Mouse (Mus musculus) heart, embryonic 16.5 days (tissue): ENCODE data around the gene Htr6. TPM values are rescaled to one million over a fixed set of nuclear protein-coding genes. Genes with fewer than 3 reads are reported as not detected.

Experiments
- ATAC-seq: fragments of 200-750 bp; cut with Nextera tagmentation; replicated peaks from 2 replicates; pipeline ENCODE4 v1.8.0; 2017; ENCODE audit warnings: moderate number of reproducible peaks; ENCODE audit not compliant: insufficient read depth, low FRiP score; ENCODE audit errors: extremely low read depth
- H3K27ac ChIP-seq: fragments of 300-500 bp; sonication (generic); 2 replicates; pipeline ENCODE4 v1.5.1; 2014; ENCODE audit warnings: mild to moderate bottlenecking, low read length, control low read depth, moderate library complexity
- H3K27me3 ChIP-seq: fragments of 300-500 bp; sonication (generic); 2 replicates; pipeline ENCODE4 v1.6.1; 2014; ENCODE audit warnings: low read length, mixed read lengths; ENCODE audit not compliant: control insufficient read depth, insufficient read depth
- H3K36me3 ChIP-seq: fragments of 300-500 bp; sonication (generic); 2 replicates; pipeline ENCODE4 v1.6.1; 2014; ENCODE audit not compliant: control insufficient read depth, insufficient read depth
- H3K4me1 ChIP-seq: fragments of 300-500 bp; sonication (generic); 2 replicates; pipeline ENCODE4 v1.6.1; 2014; ENCODE audit warnings: low read length, mixed read lengths; ENCODE audit not compliant: control insufficient read depth, insufficient read depth
- H3K4me2 ChIP-seq: fragments of 300-500 bp; sonication (generic); 2 replicates; pipeline ENCODE4 v1.6.1; 2014; ENCODE audit warnings: low read depth, mild to moderate bottlenecking, control low read depth, low read length
- H3K4me3 ChIP-seq: fragments of 300-500 bp; sonication (generic); 2 replicates; pipeline ENCODE4 v1.5.1; 2014; ENCODE audit warnings: mild to moderate bottlenecking, control low read depth, low read length
- H3K9ac ChIP-seq: fragments of 300-500 bp; sonication (generic); 2 replicates; pipeline ENCODE4 v1.6.1; 2014; ENCODE audit warnings: low read length, control low read depth
- H3K9me3 ChIP-seq: fragments of 300-500 bp; sonication (generic); replicated peaks from 2 replicates; pipeline ENCODE4 v1.6.1; 2016; ENCODE audit warnings: low read length; ENCODE audit not compliant: control insufficient read depth
- WGBS: fragments of 180-500 bp; shearing (Covaris S2); extraction: QIAGEN DNeasy Blood & Tissue Kit; methylation state at CpG from one replicate; pipeline ENCODE4 v1.1.7; 2014; 5-methylcytosine and 5-hydroxymethylcytosine counted together
- polyA plus RNA-seq: library from polyadenylated mRNA; unstranded; fragments of >200 nt; fragmentation: Nextera tagmentation; extraction: Ambion mirVana; gene quantifications from 2 replicates; pipeline ENCODE4 v1.2.1, GENCODE M21; 2015

The Htr6 gene
- polyA plus RNA-seq, 1 experiment from 2014 or later: not detected

DNA sequence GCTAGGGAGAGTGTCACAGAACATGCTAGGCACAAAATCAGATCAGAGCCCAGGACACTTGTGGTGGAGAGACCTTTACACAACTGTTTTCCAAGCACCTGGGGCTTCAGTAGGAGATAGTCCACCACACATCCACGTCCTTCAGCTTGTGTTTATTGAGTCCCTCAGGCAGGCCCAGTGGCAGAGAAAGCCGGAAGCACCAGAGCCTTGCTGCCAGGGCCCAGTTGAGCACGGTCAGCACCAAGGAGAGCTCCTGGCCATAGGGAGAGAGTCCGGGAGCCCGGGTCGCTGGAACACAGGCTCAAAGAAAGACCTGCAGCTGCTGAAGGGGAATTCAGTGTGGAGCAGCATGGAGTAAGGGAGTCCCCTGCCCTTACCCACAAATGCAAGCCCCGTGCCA is 15.8 kb downstream of the Htr6 start:
- 5% methylated on average over 7 of the region's 7 CpGs for WGBS
- peaks cover 2% of the 10 kb centered on the region; the same call in 1 of the 2 replicates for H3K27me3 ChIP-seq
- no peak overlapping the region for H3K4me2 ChIP-seq
- no peak overlapping the region for H3K4me3 ChIP-seq
- ATAC-seq: no peak
- peaks cover 5% of the 10 kb centered on the region for H3K4me1 ChIP-seq
- no peak overlapping the region for H3K9ac ChIP-seq
- no peaks in the 10 kb centered on the region for H3K36me3 ChIP-seq
- H3K9me3 ChIP-seq: no peaks in the 10 kb centered on the region
- H3K27ac ChIP-seq: no peak overlapping the region

DNA sequence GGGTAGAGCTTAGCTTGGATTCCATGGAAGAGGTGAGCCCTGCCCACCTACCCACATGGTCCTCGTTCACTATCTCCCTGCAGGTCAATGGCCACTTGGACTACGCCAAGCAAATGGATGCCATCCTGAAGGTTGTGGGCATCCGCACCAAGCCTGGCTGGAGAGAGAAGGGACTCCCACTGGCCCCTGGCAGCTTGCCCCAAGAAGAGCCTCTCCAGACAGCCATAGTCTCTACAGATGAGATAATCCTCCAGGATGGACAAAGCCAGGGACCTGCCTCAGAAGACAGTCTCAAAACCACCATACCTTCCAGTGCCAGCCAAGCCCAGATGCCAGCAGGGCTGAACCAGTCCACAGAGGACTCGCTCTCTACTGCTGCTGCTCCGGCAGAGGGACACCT is 17.3 kb downstream of the Htr6 start:
- no peaks in the 10 kb centered on the region for H3K36me3 ChIP-seq
- no peak overlapping the region for H3K4me2 ChIP-seq
- H3K9ac ChIP-seq: no peak overlapping the region
- peaks cover 11% of the 10 kb centered on the region for H3K4me1 ChIP-seq
- no peak overlapping the region for H3K27ac ChIP-seq
- no peak for ATAC-seq
- WGBS: 74% methylated on average over 5 of the region's 5 CpGs
- no peak overlapping the region for H3K4me3 ChIP-seq
- peaks cover 2% of the 10 kb centered on the region; the same call in 1 of the 2 replicates for H3K27me3 ChIP-seq
- no peaks in the 10 kb centered on the region for H3K9me3 ChIP-seq

DNA sequence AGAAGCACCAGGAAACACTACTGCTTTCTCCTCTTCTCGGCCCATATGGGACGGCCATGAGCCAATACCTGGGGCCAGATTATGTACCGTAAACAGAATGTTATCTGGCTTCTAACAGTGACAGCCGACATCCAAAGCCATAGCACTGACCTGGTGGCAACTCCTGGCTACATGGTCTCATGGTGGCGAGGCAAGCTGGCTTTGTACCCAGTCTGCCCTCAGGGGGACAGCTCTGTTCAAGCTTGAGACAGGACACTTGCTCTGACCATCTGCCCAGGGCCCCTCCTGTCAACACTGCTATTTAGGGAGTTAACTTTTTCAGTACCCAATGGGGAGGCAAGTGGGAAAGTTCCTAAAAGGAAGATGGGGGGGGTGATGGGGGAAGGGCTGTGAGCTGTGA is 18.1 kb downstream of the Htr6 start:
- Histone ChIP-seq H3K27ac (no peak overlapping the region), H3K4me3 (no peak overlapping the region), H3K4me2 (no peak overlapping the region), H3K27me3 (peaks cover 2% of the 10 kb centered on the region; the same call in 1 of the 2 replicates), H3K9me3 (no peaks in the 10 kb centered on the region), H3K4me1 (peaks cover 11% of the 10 kb centered on the region), H3K9ac (no peak overlapping the region), H3K36me3 (no peaks in the 10 kb centered on the region)
- 64% methylated on average over 5 of the region's 5 CpGs for WGBS
- no peak for ATAC-seq

GRCm38 (mm10) chr4:139055744-139056143 is 19.6 kb downstream of the Htr6 start:
- H3K4me3 ChIP-seq: no peak overlapping the region
- no peaks in the 10 kb centered on the region for H3K9me3 ChIP-seq
- no peaks in the 10 kb centered on the region for H3K36me3 ChIP-seq
- peaks cover 11% of the 10 kb centered on the region for H3K4me1 ChIP-seq
- ATAC-seq: no peak
- no peak overlapping the region for H3K9ac ChIP-seq
- H3K27ac ChIP-seq: no peak overlapping the region
- WGBS: 80% methylated on average over 3 of the region's 3 CpGs
- H3K27me3 ChIP-seq: peaks cover 2% of the 10 kb centered on the region; the same call in 1 of the 2 replicates
- H3K4me2 ChIP-seq: no peak overlapping the region

DNA sequence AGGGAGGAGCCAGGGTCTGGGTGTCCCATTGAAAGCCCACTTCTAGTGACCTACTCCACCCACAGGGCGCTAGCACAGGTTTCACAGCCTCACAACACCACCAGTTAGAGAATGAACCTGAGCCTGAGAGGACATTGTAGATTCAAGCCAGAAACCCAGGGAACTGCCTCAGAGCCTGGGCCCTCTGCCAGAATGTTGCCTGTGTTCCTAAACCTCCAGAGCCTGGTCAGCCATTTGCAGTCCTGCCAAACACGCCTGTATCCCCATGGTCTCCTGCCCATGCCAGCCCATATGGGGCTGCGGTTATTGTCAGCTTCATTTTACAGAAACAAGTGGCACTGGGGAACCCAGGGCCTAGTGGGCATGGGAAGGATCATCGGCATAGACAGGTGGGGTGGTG is 20.0 kb downstream of the Htr6 start:
- peaks cover 2% of the 10 kb centered on the region; the same call in 1 of the 2 replicates for H3K27me3 ChIP-seq
- no peak overlapping the region for H3K4me3 ChIP-seq
- no peaks in the 10 kb centered on the region for H3K9me3 ChIP-seq
- ATAC-seq: no peak
- whole genome bisulfite sequencing: 77% methylated on average over 4 of the region's 4 CpGs
- H3K4me1 ChIP-seq: peaks cover 11% of the 10 kb centered on the region
- H3K9ac ChIP-seq: no peak overlapping the region
- no peaks in the 10 kb centered on the region for H3K36me3 ChIP-seq
- H3K27ac ChIP-seq: no peak overlapping the region
- no peak overlapping the region for H3K4me2 ChIP-seq

DNA sequence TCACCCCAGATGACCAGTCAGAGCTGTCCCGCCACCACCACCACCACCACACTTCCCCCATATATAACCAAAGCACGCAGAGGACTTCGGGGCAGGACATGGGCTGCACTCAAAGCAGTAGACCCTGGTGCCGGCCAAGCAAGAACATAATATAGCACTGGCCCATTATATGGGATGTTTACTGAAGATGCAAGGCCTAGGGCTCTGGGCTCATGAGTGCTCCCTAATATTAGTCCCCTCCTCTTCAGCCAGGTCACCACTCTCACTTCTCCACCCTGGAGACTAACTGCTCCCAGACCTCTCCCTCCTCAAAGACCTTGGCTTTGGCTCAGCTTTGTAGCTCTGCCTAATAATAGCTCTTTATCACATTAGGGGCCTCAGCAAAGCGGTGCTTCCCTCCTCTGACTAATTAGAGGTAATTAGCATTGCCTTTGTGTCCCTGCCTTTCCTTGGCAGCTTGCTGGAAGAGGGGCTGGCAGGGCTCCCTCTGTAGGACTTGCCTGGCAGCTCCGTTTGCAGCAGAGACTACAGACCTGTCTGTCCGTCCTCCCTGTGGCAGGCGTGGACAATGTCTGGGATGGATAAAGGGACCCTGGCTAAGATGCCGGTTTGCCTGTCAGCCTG is 21.0 kb downstream of the Htr6 start:
- Histone ChIP-seq H3K27me3 (no peaks in the 10 kb centered on the region), H3K4me1 (peaks cover 11% of the 10 kb centered on the region), H3K9me3 (no peaks in the 10 kb centered on the region), H3K4me2 (no peak overlapping the region), H3K36me3 (no peaks in the 10 kb centered on the region), H3K9ac (no peak overlapping the region), H3K27ac (peak overlapping the region; percentile 3; the same call in 1 of the 2 replicates), H3K4me3 (no peak overlapping the region)
- 42% methylated on average over 9 of the region's 9 CpGs for WGBS
- ATAC-seq: peak; percentile 56; the same call in 1 of the 2 replicates

GRCm38 (mm10) chr4:139053391-139053790 is 22.0 kb downstream of the Htr6 start:
- Histone ChIP-seq H3K27me3 (no peaks in the 10 kb centered on the region), H3K4me2 (no peak overlapping the region), H3K4me3 (no peak overlapping the region), H3K9me3 (no peaks in the 10 kb centered on the region), H3K9ac (no peak overlapping the region), H3K36me3 (no peaks in the 10 kb centered on the region), H3K27ac (no peak overlapping the region), H3K4me1 (peaks cover 11% of the 10 kb centered on the region)
- ATAC-seq: no peak
- WGBS: 67% methylated on average over 5 of the region's 5 CpGs

DNA sequence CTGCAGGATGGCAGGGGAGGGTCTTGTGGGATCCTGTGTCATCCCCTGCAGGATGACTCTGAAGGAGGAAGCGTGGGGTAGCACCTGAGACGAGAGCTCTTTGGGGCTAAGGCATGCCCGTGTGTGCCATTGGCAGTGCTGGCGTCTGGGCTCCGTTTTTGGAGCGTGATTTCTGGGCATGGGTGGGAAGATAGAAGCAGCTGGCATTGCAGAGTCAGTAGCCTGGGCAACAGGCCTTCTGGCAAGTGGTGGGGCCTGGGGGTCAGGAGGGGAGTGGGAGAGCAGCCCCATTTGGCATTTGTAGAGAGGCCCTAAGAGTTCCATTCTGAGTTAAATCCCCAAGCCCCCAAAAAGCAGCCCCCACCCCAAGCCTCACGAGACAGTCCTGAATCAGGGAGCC is 22.6 kb downstream of the Htr6 start:
- H3K36me3 ChIP-seq: no peaks in the 10 kb centered on the region
- no peak overlapping the region for H3K4me3 ChIP-seq
- WGBS: 78% methylated on average over 7 of the region's 7 CpGs
- H3K4me2 ChIP-seq: no peak overlapping the region
- H3K4me1 ChIP-seq: peaks cover 11% of the 10 kb centered on the region
- no peaks in the 10 kb centered on the region for H3K27me3 ChIP-seq
- no peak for ATAC-seq
- H3K27ac ChIP-seq: no peak overlapping the region
- H3K9ac ChIP-seq: no peak overlapping the region
- H3K9me3 ChIP-seq: no peaks in the 10 kb centered on the region

- 78% methylated on average over 6 of the region's 6 CpGs for WGBS
- no peaks in the 10 kb centered on the region for H3K27me3 ChIP-seq
- H3K4me1 ChIP-seq: no peaks in the 10 kb centered on the region
- ATAC-seq: no peak
- H3K4me3 ChIP-seq: no peak overlapping the region
- H3K9ac ChIP-seq: no peak overlapping the region
- H3K4me2 ChIP-seq: no peak overlapping the region
- H3K27ac ChIP-seq: no peak overlapping the region
- H3K9me3 ChIP-seq: peaks cover 3% of the 10 kb centered on the region; the same call in 1 of the 2 replicates
- H3K36me3 ChIP-seq: no peaks in the 10 kb centered on the region
Observed at GRCm38 (mm10) chr4:139048518-139048917, 26.9 kb downstream of the Htr6 start.
